ENCODE assay signal across 11 mouse cellular contexts in genomic region chrX:6091547-6091946, GRCm38 (mm10). TPM values are rescaled to one million over a fixed set of nuclear protein-coding genes. Genes with fewer than 3 reads are reported as not detected.
DNase-seq lines count a peak whose midpoint lies in the region; ATAC-seq and TF ChIP-seq lines count a peak whose summit lies in the region.
"Had no signal": no experiment of that assay in that cellular context is flagged by ENCODE, and none has a peak within 500 bp of the region (broad histone marks: within the 10 kb centered on the region; RNA-seq: fewer than 3 reads in every experiment).

No protein-coding gene starts in this region.

- TF ChIP-seq CTCF in E14TG2a.4 (conservative IDR thresholded peaks at IDR 0.05; ENCODE audit: low read length): no peak

- 29% methylated on average over 12 of the region's 12 CpGs for WGBS in heart, embryonic 14.5 days
- WGBS in forebrain, embryonic 10.5 days: 24% methylated on average over 12 of the region's 12 CpGs

- no peak for DNase-seq in heart, adult 18-20 months
- no peak for DNase-seq in forebrain, embryonic 10.5 days (ENCODE audit: extremely low spot score, low spot score)
- DNase-seq in left cerebral cortex, postnatal 4 days: peak; percentile 7
- DNase-seq in urinary bladder, adult 18-20 months (ENCODE audit: low spot score in 2 of 2): no peak
- no peak for DNase-seq in gastrocnemius, adult 8-10 months (ENCODE audit: low spot score in 2 of 2)
- DNase-seq in gastrocnemius, adult 18-20 months (ENCODE audit: low spot score): no peak
- DNase-seq: heart, postnatal 36 days; thymus, adult 18-20 months had no signal

- H3K27me3 ChIP-seq in heart, embryonic 14.5 days (ENCODE audit: control insufficient read depth, insufficient read depth, low read length): no peaks in the 10 kb centered on the region
- peaks cover 2% of the 10 kb centered on the region; the same call in 1 of the 2 replicates for H3K27me3 ChIP-seq in E14TG2a.4 (ENCODE audit: insufficient read depth, low read length)
- no peaks in the 10 kb centered on the region for H3K27me3 ChIP-seq in forebrain, embryonic 10.5 days (ENCODE audit: poor library complexity, severe bottlenecking)
- H3K27me3 ChIP-seq: CH12.LX had no signal

- H3K4me2 ChIP-seq in heart, embryonic 14.5 days (ENCODE audit: low read length): peak overlapping the region; percentile 65

- H3K4me3 ChIP-seq in heart, embryonic 14.5 days (ENCODE audit: control insufficient read depth in 1 of 2, insufficient read depth in 1 of 2, low read depth in 1 of 2, low read length in 2 of 2): peak overlapping the region; percentile 31 to 37; a peak in 3 of 4 replicates
- peak overlapping the region; percentile 61 for H3K4me3 ChIP-seq in E14TG2a.4 (replicated peaks; ENCODE audit: low read length)
- peak overlapping the region; percentile 51 for H3K4me3 ChIP-seq in forebrain, embryonic 10.5 days

- ATAC-seq in heart, embryonic 14.5 days (ENCODE audit: insufficient number of reproducible peaks, insufficient read depth, low FRiP score, low read depth): no peak

- H3K27ac ChIP-seq in heart, embryonic 14.5 days (replicated peaks in 1 of 2; ENCODE audit: control insufficient read depth in 1 of 2, insufficient read depth in 1 of 2, low read depth in 2 of 2, low read length in 2 of 2): no peak overlapping the region
- H3K27ac ChIP-seq in forebrain, embryonic 10.5 days: peak overlapping the region; percentile 82

- H3K4me1 ChIP-seq in heart, embryonic 14.5 days (ENCODE audit: control insufficient read depth in 2 of 2, insufficient read depth in 2 of 2, low read length in 2 of 2): no peaks in the 10 kb centered on the region
- no peaks in the 10 kb centered on the region for H3K4me1 ChIP-seq in E14TG2a.4 (replicated peaks; ENCODE audit: low read depth, low read length)
- no peaks in the 10 kb centered on the region for H3K4me1 ChIP-seq in forebrain, embryonic 10.5 days

- no peaks in the 10 kb centered on the region for H3K36me3 ChIP-seq in heart, embryonic 14.5 days (ENCODE audit: control insufficient read depth, insufficient read depth, low read length)
- no peaks in the 10 kb centered on the region for H3K36me3 ChIP-seq in E14TG2a.4 (ENCODE audit: insufficient read depth, low read length)
- H3K36me3 ChIP-seq in forebrain, embryonic 10.5 days (replicated peaks): no peaks in the 10 kb centered on the region

- H3K9ac ChIP-seq in heart, embryonic 14.5 days (ENCODE audit: low read length): no peak overlapping the region

- intact Hi-C loops in left cerebral cortex, postnatal 4 days (cut with DNase I): no loop called here

- no peaks in the 10 kb centered on the region for H3K9me3 ChIP-seq in heart, embryonic 14.5 days (ENCODE audit: control insufficient read depth, low read length)
- H3K9me3 ChIP-seq in E14TG2a.4 (ENCODE audit: low read length): no peaks in the 10 kb centered on the region
- no peaks in the 10 kb centered on the region for H3K9me3 ChIP-seq in forebrain, embryonic 10.5 days

RNA-seq across cellular contexts. Expression of gene AU022751, which starts 8.3 kb away (rescaled TPM):
- polyA plus RNA-seq in heart, embryonic 14.5 days (2014; fragmentation: Nextera tagmentation; extraction: Ambion mirVana): not detected in 2 replicates
- not detected for total RNA-seq in heart, adult 18-20 months (2021)
- not detected in 2 replicates for polyA plus RNA-seq in forebrain, embryonic 10.5 days (2016; fragmentation: Nextera tagmentation; extraction: Ambion mirVana)
- 1 to 10 TPM; 1.4 to 2.2 TPM for total RNA-seq in left cerebral cortex, postnatal 4 days (2021)
- not detected for total RNA-seq in gastrocnemius, adult 8-10 months (2022)
- not detected for total RNA-seq in gastrocnemius, adult 18-20 months (2021)
- total RNA-seq: CH12.LX; heart, postnatal 36 days had no signal

RNA-seq across cellular contexts. Expression of gene Nudt11, which starts 44.3 kb away (rescaled TPM):
- 4.8 and 7.7 TPM in 2 replicates for polyA plus RNA-seq in heart, embryonic 14.5 days (2014; fragmentation: Nextera tagmentation; extraction: Ambion mirVana)
- 1 to 10 TPM; 1.2 to 1.8 TPM for total RNA-seq in heart, adult 18-20 months (2021)
- 6.8 and 7.7 TPM in 2 replicates for polyA plus RNA-seq in forebrain, embryonic 10.5 days (2016; fragmentation: Nextera tagmentation; extraction: Ambion mirVana)
- 10 to 100 TPM; 41.6 to 42.3 TPM for total RNA-seq in left cerebral cortex, postnatal 4 days (2021)
- 1 to 10 TPM in 2 of 4 experiments, under 1 TPM in 2; 0.48 to 1.2 (median 0.95) TPM for total RNA-seq in gastrocnemius, adult 8-10 months (2022)
- 1 to 10 TPM; 1.0 to 1.2 TPM for total RNA-seq in gastrocnemius, adult 18-20 months (2021)
- total RNA-seq: CH12.LX had no signal

Comparison
In these comparisons a context has a peak if more than half of its experiments do, and no peak if none do; other contexts are left out.
1. RNA of gene Nudt11, which starts 44.3 kb away (total RNA-seq): 41.6 to 42.3 TPM in left cerebral cortex, postnatal 4 days; 1.2 to 1.8 TPM in heart, adult 18-20 months, 1.0 to 1.2 TPM in gastrocnemius, adult 18-20 months and 0.48 to 1.2 TPM in gastrocnemius, adult 8-10 months; every median in the first group is over 10 times any median in the second.
2. Peak in every context shown above with its lines, with median percentiles within 50 percentile points of each other: H3K4me3 ChIP-seq.